Mouse (Mus musculus): Measurements from ENCODE around the gene Cep70. TPM values are rescaled to one million over a fixed set of nuclear protein-coding genes. Genes with fewer than 3 reads are reported as not detected.

Gene Cep70
- polyA plus RNA-seq, 1 experiment from 2014 or later, result 25.5 TPM

DNA sequence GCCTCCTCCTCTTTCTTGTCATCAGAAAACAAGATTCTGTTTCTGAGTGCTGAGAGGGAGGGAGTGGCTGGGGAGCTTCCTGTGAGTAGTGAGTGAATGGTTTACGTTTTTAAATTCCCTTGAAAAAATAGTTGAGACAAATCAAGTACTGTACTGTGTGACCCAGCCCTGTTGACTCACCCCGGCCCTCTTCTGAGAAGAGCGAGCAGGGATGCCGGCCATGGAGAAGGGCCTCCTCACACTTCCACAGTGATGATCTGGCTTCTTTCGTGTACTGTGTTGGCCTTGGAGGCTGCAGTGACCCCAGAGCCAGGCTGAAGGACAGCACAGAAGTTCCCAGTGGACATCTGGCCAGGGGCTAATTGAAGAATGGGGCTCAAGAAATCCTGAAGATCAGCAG lies 61.1 kb downstream of the Cep70 start:
- Histone ChIP-seq H3K9me3 (ENCODE audit: low read length) (no peaks in the 10 kb centered on the region), H3K27me3 (ENCODE audit: insufficient read depth, low read length) (no peaks in the 10 kb centered on the region), H3K4me3 (ENCODE audit: low read length) (no peak overlapping the region), H3K4me1 (ENCODE audit: insufficient read depth, low read length) (no peaks in the 10 kb centered on the region), H3K4me2 (replicated peaks; ENCODE audit: low read depth, low read length) (no peak overlapping the region), H3K27ac (ENCODE audit: low read length) (no peak overlapping the region), H3K9ac (replicated peaks; ENCODE audit: low read length) (no peak overlapping the region), H3K36me3 (ENCODE audit: insufficient read depth, low read length) (peaks cover 10% of the 10 kb centered on the region)
- no peak for ATAC-seq (ENCODE audit: low FRiP score, low TSS enrichment)
- WGBS, result 86% methylated on average over 5 of the region's 5 CpGs

DNA sequence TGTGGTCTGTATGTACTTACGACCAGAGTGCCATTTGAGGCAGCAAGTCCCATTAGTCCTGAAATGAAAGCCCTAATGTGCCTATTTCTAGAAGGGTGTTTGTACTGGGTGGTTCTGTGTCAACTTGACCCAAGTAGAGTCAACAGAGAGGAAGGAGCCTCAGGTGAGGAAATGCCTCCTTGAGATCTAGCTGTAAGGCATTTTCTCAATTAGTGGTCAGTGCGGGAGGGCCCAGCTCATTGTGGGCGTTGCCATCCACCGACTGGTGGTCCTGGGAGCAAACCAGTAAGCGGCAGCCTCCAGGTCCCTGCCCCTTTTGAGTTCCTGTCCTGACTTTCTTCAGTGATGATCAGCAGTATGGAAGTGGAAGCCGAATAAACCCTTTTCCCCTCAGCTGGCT lies 63.1 kb downstream of the Cep70 start:
- Histone ChIP-seq H3K27ac (ENCODE audit: low read length) (no peak overlapping the region), H3K4me2 (replicated peaks; ENCODE audit: low read depth, low read length) (no peak overlapping the region), H3K36me3 (ENCODE audit: insufficient read depth, low read length) (peaks cover 13% of the 10 kb centered on the region), H3K4me1 (ENCODE audit: insufficient read depth, low read length) (peaks cover 3% of the 10 kb centered on the region; the same call in 1 of the 2 replicates), H3K27me3 (ENCODE audit: insufficient read depth, low read length) (no peaks in the 10 kb centered on the region), H3K9me3 (ENCODE audit: low read length) (no peaks in the 10 kb centered on the region), H3K4me3 (ENCODE audit: low read length) (no peak overlapping the region), H3K9ac (replicated peaks; ENCODE audit: low read length) (no peak overlapping the region)
- 82% methylated on average over 6 of the region's 6 CpGs for WGBS
- no peak for ATAC-seq (ENCODE audit: low FRiP score, low TSS enrichment)

DNA sequence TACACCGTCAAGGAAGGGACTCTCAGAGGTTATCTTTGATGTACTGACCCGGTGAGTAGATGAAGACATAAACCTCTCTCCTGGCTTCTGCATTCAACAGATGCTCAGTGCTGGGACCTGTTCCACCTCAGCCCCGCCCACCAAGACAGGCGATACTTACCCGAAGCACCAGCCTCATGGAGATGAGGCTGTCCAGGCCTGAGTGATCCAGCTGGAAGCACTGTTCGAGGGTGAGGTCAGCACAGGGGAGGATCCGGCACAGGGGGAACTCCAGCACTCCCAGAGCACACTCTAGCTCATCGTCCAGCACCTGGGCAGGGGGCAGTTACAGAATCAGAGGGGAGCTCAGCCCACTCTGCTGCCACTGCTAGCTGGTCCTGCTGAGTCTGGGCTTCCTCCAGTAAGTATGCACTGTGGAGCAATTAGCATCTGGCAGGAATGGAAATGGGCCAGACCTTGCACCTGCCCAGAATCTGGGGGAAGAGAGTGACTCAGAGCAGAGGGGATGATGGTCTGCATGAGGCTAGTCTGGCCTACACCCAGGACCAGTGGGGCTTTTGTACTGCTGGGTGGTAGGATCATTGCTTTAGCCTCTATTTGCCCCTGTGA lies 76.3 kb downstream of the Cep70 start:
- Histone ChIP-seq H3K4me3 (ENCODE audit: low read length) (no peak overlapping the region), H3K9ac (replicated peaks; ENCODE audit: low read length) (no peak overlapping the region), H3K36me3 (ENCODE audit: insufficient read depth, low read length) (no peaks in the 10 kb centered on the region), H3K4me1 (ENCODE audit: insufficient read depth, low read length) (peaks cover 4% of the 10 kb centered on the region), H3K9me3 (ENCODE audit: low read length) (no peaks in the 10 kb centered on the region), H3K4me2 (replicated peaks; ENCODE audit: low read depth, low read length) (no peak overlapping the region), H3K27me3 (ENCODE audit: insufficient read depth, low read length) (no peaks in the 10 kb centered on the region), H3K27ac (ENCODE audit: low read length) (no peak overlapping the region)
- no peak; the same call in 1 of the 2 replicates for ATAC-seq (ENCODE audit: low FRiP score, low TSS enrichment)
- WGBS, result 46% methylated on average over 8 of the region's 8 CpGs

DNA sequence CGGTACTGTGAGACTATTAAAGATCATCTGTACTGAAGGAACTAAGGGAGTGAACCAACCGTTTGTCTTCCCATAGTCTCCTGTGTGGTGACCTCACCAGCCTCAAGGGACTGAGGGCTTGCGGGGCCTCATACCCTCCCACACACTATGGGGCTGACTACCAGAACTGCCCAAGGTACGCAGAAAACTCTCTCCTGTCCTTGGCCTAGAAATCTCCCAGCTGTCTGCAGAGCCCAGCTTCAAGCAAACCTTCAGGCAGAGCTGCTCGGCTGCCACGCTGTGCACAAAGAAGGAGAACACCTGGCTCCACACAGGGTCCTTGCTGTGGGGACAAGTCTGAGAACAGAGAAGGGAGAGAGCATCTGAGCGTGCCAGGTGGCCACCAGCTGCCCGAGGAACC lies 76.8 kb downstream of the Cep70 start:
- Histone ChIP-seq H3K36me3 (ENCODE audit: insufficient read depth, low read length) (no peaks in the 10 kb centered on the region), H3K9ac (replicated peaks; ENCODE audit: low read length) (no peak overlapping the region), H3K4me2 (replicated peaks; ENCODE audit: low read depth, low read length) (no peak overlapping the region), H3K4me3 (ENCODE audit: low read length) (no peak overlapping the region), H3K4me1 (ENCODE audit: insufficient read depth, low read length) (peaks cover 4% of the 10 kb centered on the region), H3K9me3 (ENCODE audit: low read length) (no peaks in the 10 kb centered on the region), H3K27ac (ENCODE audit: low read length) (no peak overlapping the region), H3K27me3 (ENCODE audit: insufficient read depth, low read length) (no peaks in the 10 kb centered on the region)
- WGBS, result 30% methylated on average over 8 of the region's 8 CpGs
- peak; percentile 21; the same call in 1 of the 2 replicates for ATAC-seq (ENCODE audit: low FRiP score, low TSS enrichment)

DNA sequence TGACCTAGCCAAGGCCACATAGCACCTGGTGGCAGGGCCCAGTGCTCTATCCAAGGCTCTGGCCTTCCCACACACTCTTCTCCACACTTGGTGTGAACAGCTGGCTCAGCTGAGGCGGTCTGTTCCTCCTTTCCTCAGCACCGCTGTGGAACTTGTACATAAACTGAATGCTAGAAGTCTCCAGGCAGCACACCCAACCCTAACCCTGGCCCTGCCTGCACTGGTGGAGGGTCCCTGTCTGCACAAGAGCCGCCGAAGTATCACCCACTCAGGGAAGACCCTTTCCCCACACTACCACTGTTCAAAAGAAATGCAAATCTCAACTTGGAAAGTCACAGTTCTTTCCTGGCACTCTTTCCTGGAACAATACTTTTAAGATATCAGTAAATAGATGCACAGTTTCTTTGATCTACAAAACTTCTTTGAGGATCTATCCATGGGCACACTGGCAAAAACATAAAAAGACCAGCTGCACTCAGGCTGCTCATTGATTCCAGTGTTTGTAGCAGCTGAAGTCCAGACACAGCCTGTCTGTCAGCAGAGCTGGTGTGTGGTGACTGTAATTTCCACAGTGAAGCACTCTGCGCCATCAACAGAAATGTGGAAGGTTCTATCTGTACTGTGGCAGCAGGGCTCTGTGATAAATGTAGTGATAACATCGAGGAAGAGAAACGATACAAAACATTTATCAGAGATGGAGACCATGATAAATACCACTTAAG lies 82.2 kb downstream of the Cep70 start:
- H3K27me3 ChIP-seq (ENCODE audit: insufficient read depth, low read length), result no peaks in the 10 kb centered on the region
- peaks cover 6% of the 10 kb centered on the region for H3K4me1 ChIP-seq (ENCODE audit: insufficient read depth, low read length)
- WGBS, result 84% methylated on average over 7 of the region's 7 CpGs
- H3K36me3 ChIP-seq (ENCODE audit: insufficient read depth, low read length), result no peaks in the 10 kb centered on the region
- no peak overlapping the region for H3K4me3 ChIP-seq (ENCODE audit: low read length)
- H3K9me3 ChIP-seq (ENCODE audit: low read length), result no peaks in the 10 kb centered on the region
- no peak for ATAC-seq (ENCODE audit: low FRiP score, low TSS enrichment)
- no peak overlapping the region for H3K27ac ChIP-seq (ENCODE audit: low read length)
- no peak overlapping the region for H3K9ac ChIP-seq (replicated peaks; ENCODE audit: low read length)
- no peak overlapping the region for H3K4me2 ChIP-seq (replicated peaks; ENCODE audit: low read depth, low read length)

DNA sequence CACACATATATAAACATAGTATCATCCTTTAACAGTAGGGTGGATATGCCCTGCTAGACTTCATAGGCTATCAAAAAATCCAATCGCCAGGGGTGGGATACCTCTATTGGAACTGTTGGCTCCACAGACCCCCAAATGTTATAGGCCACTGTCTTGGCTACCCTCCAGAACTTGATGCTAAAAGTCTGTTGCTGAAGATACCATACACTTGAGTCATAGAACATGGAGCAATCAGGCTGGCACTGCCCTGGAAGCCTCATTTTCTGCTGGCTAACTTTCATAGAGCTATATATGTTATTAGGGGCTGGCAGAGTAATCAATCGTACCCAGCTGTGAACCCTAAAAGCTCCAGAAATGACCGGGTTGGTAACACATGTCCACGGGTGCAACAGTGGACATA lies 82.8 kb downstream of the Cep70 start:
- H3K36me3 ChIP-seq (ENCODE audit: insufficient read depth, low read length), result no peaks in the 10 kb centered on the region
- H3K27ac ChIP-seq (ENCODE audit: low read length), result no peak overlapping the region
- no peak overlapping the region for H3K9ac ChIP-seq (replicated peaks; ENCODE audit: low read length)
- peaks cover 6% of the 10 kb centered on the region for H3K4me1 ChIP-seq (ENCODE audit: insufficient read depth, low read length)
- H3K4me3 ChIP-seq (ENCODE audit: low read length), result no peak overlapping the region
- 83% methylated on average over 4 of the region's 4 CpGs for WGBS
- H3K4me2 ChIP-seq (replicated peaks; ENCODE audit: low read depth, low read length), result no peak overlapping the region
- no peaks in the 10 kb centered on the region for H3K9me3 ChIP-seq (ENCODE audit: low read length)
- no peaks in the 10 kb centered on the region for H3K27me3 ChIP-seq (ENCODE audit: insufficient read depth, low read length)
- ATAC-seq (ENCODE audit: low FRiP score, low TSS enrichment), result no peak

DNA sequence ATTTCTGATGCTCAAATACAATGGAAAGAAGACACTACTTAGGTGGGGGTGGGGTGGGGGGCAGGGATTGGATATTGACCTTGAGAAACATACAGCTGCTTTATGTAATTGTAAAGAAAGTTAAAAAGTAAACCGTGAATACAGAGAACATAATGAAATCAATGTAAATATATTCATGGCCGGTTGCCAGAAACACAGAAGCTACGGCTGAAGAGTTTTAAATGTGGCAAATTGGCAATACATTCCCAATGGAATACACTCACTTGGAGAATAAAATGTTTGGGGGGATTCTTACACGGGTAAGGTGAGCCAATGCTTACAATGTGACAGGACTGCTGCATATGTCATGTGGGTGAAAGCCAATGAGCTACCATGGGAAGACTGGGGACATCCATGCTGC lies 83.7 kb downstream of the Cep70 start:
- WGBS, result 57% methylated on average over 4 of the region's 4 CpGs
- ATAC-seq (ENCODE audit: low FRiP score, low TSS enrichment), result no peak
- no peaks in the 10 kb centered on the region for H3K36me3 ChIP-seq (ENCODE audit: insufficient read depth, low read length)

DNA sequence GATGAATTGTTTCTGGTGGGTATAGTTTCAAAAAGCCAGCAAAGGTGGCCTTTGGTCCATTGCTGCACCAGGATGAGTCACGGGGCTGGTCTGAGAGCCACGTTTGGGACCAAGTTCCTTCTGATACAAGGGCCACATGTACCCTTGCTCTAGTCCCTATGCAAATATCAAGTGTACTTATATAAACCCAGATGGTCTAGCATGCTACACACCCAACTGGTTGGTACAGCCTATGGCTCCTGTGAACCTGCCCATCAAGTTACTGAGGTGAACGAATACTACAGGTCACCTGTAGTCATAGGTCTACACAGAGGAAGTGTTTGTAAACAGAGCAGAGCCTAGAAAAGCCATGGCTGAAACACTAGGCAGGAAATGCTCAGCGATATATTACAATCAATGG lies 93.4 kb downstream of the Cep70 start:
- no peaks in the 10 kb centered on the region for H3K9me3 ChIP-seq (ENCODE audit: low read length)
- H3K27me3 ChIP-seq (ENCODE audit: insufficient read depth, low read length), result no peaks in the 10 kb centered on the region
- H3K4me3 ChIP-seq (ENCODE audit: low read length), result no peak overlapping the region
- no peak overlapping the region for H3K4me2 ChIP-seq (replicated peaks; ENCODE audit: low read depth, low read length)
- no peak overlapping the region for H3K27ac ChIP-seq (ENCODE audit: low read length)
- no peaks in the 10 kb centered on the region for H3K36me3 ChIP-seq (ENCODE audit: insufficient read depth, low read length)
- no peak overlapping the region for H3K9ac ChIP-seq (replicated peaks; ENCODE audit: low read length)
- WGBS, result 81% methylated on average over 4 of the region's 4 CpGs
- no peak for ATAC-seq (ENCODE audit: low FRiP score, low TSS enrichment)
- no peaks in the 10 kb centered on the region for H3K4me1 ChIP-seq (ENCODE audit: insufficient read depth, low read length)

More for the DNA sequence above, 83.7 kb downstream of the Cep70 start:
- Histone ChIP-seq H3K27ac (ENCODE audit: low read length) (no peak overlapping the region), H3K4me1 (ENCODE audit: insufficient read depth, low read length) (peaks cover 6% of the 10 kb centered on the region), H3K9ac (replicated peaks; ENCODE audit: low read length) (no peak overlapping the region), H3K4me3 (ENCODE audit: low read length) (no peak overlapping the region), H3K9me3 (ENCODE audit: low read length) (no peaks in the 10 kb centered on the region), H3K4me2 (replicated peaks; ENCODE audit: low read depth, low read length) (no peak overlapping the region), H3K27me3 (ENCODE audit: insufficient read depth, low read length) (no peaks in the 10 kb centered on the region)

DNA sequence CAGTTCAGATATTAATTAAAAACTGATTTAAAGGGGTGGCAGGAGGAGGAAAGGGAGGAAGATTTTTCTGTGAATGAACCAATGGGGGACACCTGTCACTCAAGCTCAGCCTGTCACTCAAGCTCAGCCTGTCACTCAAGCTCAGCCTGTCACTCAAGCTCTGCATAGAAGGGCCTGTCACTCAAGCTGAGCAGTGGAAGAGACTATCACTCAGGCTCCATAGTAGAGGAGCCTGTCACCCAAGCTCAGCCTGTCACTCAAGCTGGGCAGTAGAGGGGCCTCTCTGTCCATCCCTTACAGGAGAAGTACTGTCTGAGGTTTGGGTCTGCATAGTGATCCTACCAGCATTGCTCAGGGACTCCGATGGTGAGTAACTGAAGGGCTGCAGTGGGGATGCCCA lies 95.1 kb downstream of the Cep70 start:
- Histone ChIP-seq H3K4me2 (replicated peaks; ENCODE audit: low read depth, low read length) (no peak overlapping the region), H3K9ac (replicated peaks; ENCODE audit: low read length) (no peak overlapping the region), H3K27ac (ENCODE audit: low read length) (no peak overlapping the region), H3K4me3 (ENCODE audit: low read length) (no peak overlapping the region), H3K4me1 (ENCODE audit: insufficient read depth, low read length) (no peaks in the 10 kb centered on the region), H3K36me3 (ENCODE audit: insufficient read depth, low read length) (no peaks in the 10 kb centered on the region), H3K27me3 (ENCODE audit: insufficient read depth, low read length) (no peaks in the 10 kb centered on the region), H3K9me3 (ENCODE audit: low read length) (no peaks in the 10 kb centered on the region)
- 72% methylated on average over 1 of the region's 1 CpGs for WGBS
- ATAC-seq (ENCODE audit: low FRiP score, low TSS enrichment), result no peak

DNA sequence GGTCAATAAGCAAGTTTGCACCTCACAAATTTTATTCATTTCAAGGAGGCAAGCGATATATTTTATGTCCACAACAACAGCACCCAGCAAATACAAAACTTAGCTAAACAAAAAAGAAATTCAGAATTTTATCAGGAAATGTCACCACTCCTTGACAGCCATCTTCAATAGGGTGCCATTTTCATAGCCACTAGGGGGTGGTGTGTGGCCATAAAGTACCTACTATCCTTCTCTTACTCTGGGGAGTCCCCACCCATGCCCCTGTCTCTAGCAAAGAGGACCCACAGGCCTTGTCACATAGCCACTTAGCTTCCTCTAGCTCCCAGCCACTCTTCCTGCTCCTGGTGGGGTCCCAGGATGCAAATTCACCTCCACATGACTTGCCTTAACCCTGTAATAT lies 96.0 kb downstream of the Cep70 start:
- Histone ChIP-seq H3K4me1 (ENCODE audit: insufficient read depth, low read length) (no peaks in the 10 kb centered on the region), H3K27ac (ENCODE audit: low read length) (no peak overlapping the region), H3K4me3 (ENCODE audit: low read length) (no peak overlapping the region), H3K36me3 (ENCODE audit: insufficient read depth, low read length) (no peaks in the 10 kb centered on the region), H3K9ac (replicated peaks; ENCODE audit: low read length) (no peak overlapping the region), H3K4me2 (replicated peaks; ENCODE audit: low read depth, low read length) (no peak overlapping the region), H3K9me3 (ENCODE audit: low read length) (no peaks in the 10 kb centered on the region), H3K27me3 (ENCODE audit: insufficient read depth, low read length) (no peaks in the 10 kb centered on the region)
- 80% methylated on average over 1 of the region's 1 CpGs for WGBS
- ATAC-seq (ENCODE audit: low FRiP score, low TSS enrichment), result no peak

Measured in kidney, embryonic 16.5 days (tissue).